Mouse (Mus musculus) hindbrain, postnatal 0 days (tissue): Measurements from ENCODE around the gene Olfr1051. TPM values are rescaled to one million over a fixed set of nuclear protein-coding genes. Genes with fewer than 3 reads are reported as not detected.
"Not testable (repeated sequence)": the region's sequence is repeated elsewhere in the genome, so short reads cannot be mapped to it uniquely, and the experiment has no call there.

Experiments
- ATAC-seq: fragments of 200-750 bp; cut with Nextera tagmentation; 2 replicates; pipeline ENCODE4 v1.8.0; 2017; ENCODE audit warnings: mild to moderate bottlenecking, moderate TSS enrichment, moderate library complexity
- DNase-seq: peaks from one replicate; pipeline ENCODE4 v3.0.0-alpha.2; 2015; ENCODE audit warnings: low spot score
- H3K27ac ChIP-seq: fragments of 300-500 bp; sonication (generic); 2 replicates; pipeline ENCODE4 v1.5.1; 2014; ENCODE audit warnings: mild to moderate bottlenecking
- H3K27me3 ChIP-seq: fragments of 300-500 bp; sonication (generic); 2 replicates; pipeline ENCODE4 v1.6.1; 2014; ENCODE audit warnings: low read length, mixed read lengths; ENCODE audit not compliant: insufficient read depth
- H3K36me3 ChIP-seq: fragments of 300-500 bp; sonication (generic); 2 replicates; pipeline ENCODE4 v1.6.1; 2014; ENCODE audit warnings: low read length, mixed read lengths; ENCODE audit not compliant: insufficient read depth
- H3K4me1 ChIP-seq: fragments of 300-500 bp; sonication (generic); 2 replicates; pipeline ENCODE4 v1.6.1; 2014; ENCODE audit warnings: antibody characterized with exemption, low read length, mixed read lengths; ENCODE audit not compliant: insufficient read depth
- H3K4me2 ChIP-seq: fragments of 300-500 bp; sonication (generic); 2 replicates; pipeline ENCODE4 v1.6.1; 2014; ENCODE audit warnings: low read depth, mild to moderate bottlenecking, low read length, moderate library complexity, mixed read lengths
- H3K4me3 ChIP-seq: fragments of 300-500 bp; sonication (generic); 2 replicates; pipeline ENCODE4 v1.5.1; 2014; ENCODE audit warnings: low read length
- H3K9ac ChIP-seq: fragments of 300-500 bp; sonication (generic); replicated peaks from 2 replicates; pipeline ENCODE4 v1.6.1; 2014; ENCODE audit warnings: mild to moderate bottlenecking, low read length, moderate library complexity, mixed read lengths
- H3K9me3 ChIP-seq: fragments of 300-500 bp; sonication (generic); 2 replicates; pipeline ENCODE4 v1.6.1; 2016; ENCODE audit warnings: low read length, mixed read lengths
- CTCF ChIP-seq: IDR thresholded peaks from 2 replicates; pipeline ENCODE4 v1.5.1; 2016; ENCODE audit warnings: antibody characterized with exemption, control low read depth, low read depth
- WGBS: fragments of 180-500 bp; shearing (Covaris S2); extraction: QIAGEN DNeasy Blood & Tissue Kit; methylation state at CpG from one replicate; pipeline ENCODE4 v1.1.7; 2014; 5-methylcytosine and 5-hydroxymethylcytosine counted together
- polyA plus RNA-seq: library from polyadenylated mRNA; unstranded; fragments of >200 nt; fragmentation: Nextera tagmentation; extraction: Ambion mirVana; gene quantifications from 2 replicates; pipeline ENCODE4 v1.2.1, GENCODE M21; 2015
- total RNA-seq: library from RNA; depleted of rRNA; stranded (reverse); fragments of >200 nt; gene quantifications from 2 replicates; pipeline ENCODE4 v1.2.3, GENCODE M21; 2014; rRNA removed

The Olfr1051 gene
- not detected in 2 replicates for total RNA-seq
- polyA plus RNA-seq: not detected in 2 replicates

GRCm38 (mm10) chr2:86278988-86279387, at the start of gene Olfr1051:
Olfr1051 (minus strand) TSS chr2:86279088.
- not testable (repeated sequence) for H3K36me3 ChIP-seq, H3K4me1 ChIP-seq, H3K27ac ChIP-seq, H3K4me2 ChIP-seq, H3K9ac ChIP-seq, H3K27me3 ChIP-seq, ATAC-seq, H3K9me3 ChIP-seq, DNase-seq, H3K4me3 ChIP-seq

- Histone ChIP-seq H3K27ac (no peak within 1 kb of the TSS), H3K9me3 (no peaks in the 10 kb centered on the region), H3K4me2 (no peak within 1 kb of the TSS), H3K4me3 (no peak within 1 kb of the TSS), H3K4me1 (no peaks in the 10 kb centered on the region), H3K27me3 (no peaks in the 10 kb centered on the region), H3K36me3 (no peaks in the 10 kb centered on the region), H3K9ac (no peak within 1 kb of the TSS)
- no peak for DNase-seq
- ATAC-seq: no peak
- 68% methylated on average over 3 of the region's 3 CpGs for WGBS
- no peak for TF ChIP-seq CTCF
These were observed 36.3 kb upstream of the Olfr1051 start, which contains the start of gene Olfr1053 for GRCm38 (mm10) chr2:86315184-86315583. Olfr1053 (minus strand) TSS chr2:86315284.

- ATAC-seq (no peak), DNase-seq (no peak)
- H3K27ac ChIP-seq: no peak within 1 kb of the TSS
- no peak within 1 kb of the TSS for H3K9ac ChIP-seq
- no peak within 1 kb of the TSS for H3K4me3 ChIP-seq
- H3K4me2 ChIP-seq: no peak within 1 kb of the TSS
- no peaks in the 10 kb centered on the region for H3K27me3 ChIP-seq
- H3K4me1 ChIP-seq: no peaks in the 10 kb centered on the region
- no peaks in the 10 kb centered on the region for H3K9me3 ChIP-seq
- no peak for TF ChIP-seq CTCF
- H3K36me3 ChIP-seq: no peaks in the 10 kb centered on the region
These were observed 13.3 kb upstream of the Olfr1051 start, which contains the start of gene Olfr1052 for GRCm38 (mm10) chr2:86292155-86292554. Olfr1052 (plus strand) TSS chr2:86292455.

GRCm38 (mm10) chr2:86258228-86258627, 20.7 kb downstream of the Olfr1051 start, which contains the start of gene Olfr1049:
Olfr1049 (minus strand) TSS chr2:86258328.
- not testable (repeated sequence) for H3K4me1 ChIP-seq, H3K36me3 ChIP-seq, H3K4me2 ChIP-seq, H3K4me3 ChIP-seq, H3K9ac ChIP-seq, H3K27me3 ChIP-seq, ATAC-seq, H3K27ac ChIP-seq, H3K9me3 ChIP-seq, DNase-seq

GRCm38 (mm10) chr2:86240189-86240588, 38.7 kb downstream of the Olfr1051 start, which contains the start of gene Olfr1048:
Olfr1048 (minus strand) TSS chr2:86240289.
- DNase-seq: no peak
- ATAC-seq: no peak
- Histone ChIP-seq H3K4me2 (no peak within 1 kb of the TSS), H3K9me3 (no peaks in the 10 kb centered on the region), H3K4me1 (no peaks in the 10 kb centered on the region), H3K9ac (no peak within 1 kb of the TSS), H3K4me3 (no peak within 1 kb of the TSS), H3K27me3 (no peaks in the 10 kb centered on the region), H3K27ac (no peak within 1 kb of the TSS), H3K36me3 (no peaks in the 10 kb centered on the region)
- TF ChIP-seq CTCF: no peak

- 98% methylated on average over 1 of the region's 1 CpGs for WGBS
- Histone ChIP-seq H3K4me2 (no peak within 1 kb of the TSS), H3K4me1 (no peaks in the 10 kb centered on the region), H3K4me3 (no peak within 1 kb of the TSS), H3K9ac (no peak within 1 kb of the TSS), H3K27me3 (no peaks in the 10 kb centered on the region), H3K9me3 (no peaks in the 10 kb centered on the region), H3K27ac (no peak within 1 kb of the TSS), H3K36me3 (no peaks in the 10 kb centered on the region)
- no peak for ATAC-seq
- no peak for TF ChIP-seq CTCF
- no peak for DNase-seq
These were observed 47.6 kb downstream of the Olfr1051 start, which contains the start of gene Olfr1047 for GRCm38 (mm10) chr2:86231301-86231700. Olfr1047 (minus strand) TSS chr2:86231401.

Other genes with a start within 250 kb of the Olfr1051 start
- gene Olfr1034, start 233.2 kb downstream of the Olfr1051 start, total RNA-seq: 0.05 TPM in 1 of 2 replicates, not detected in the other
- 0.04 TPM in 1 of 2 replicates, not detected in the other for gene Olfr1034, start 233.2 kb downstream of the Olfr1051 start, polyA plus RNA-seq
- gene Olfr1036, start 205.1 kb downstream of the Olfr1051 start, total RNA-seq: not detected in 2 replicates
- gene Olfr1036, start 205.1 kb downstream of the Olfr1051 start, polyA plus RNA-seq: not detected in 2 replicates
- gene Olfr1037, start 191.7 kb downstream of the Olfr1051 start, total RNA-seq: not detected in 2 replicates
- gene Olfr1037, start 191.7 kb downstream of the Olfr1051 start, polyA plus RNA-seq: not detected in 2 replicates
- gene Olfr1039, start 143.2 kb downstream of the Olfr1051 start, total RNA-seq: not detected in 2 replicates
- not detected in 2 replicates for gene Olfr1039, start 143.2 kb downstream of the Olfr1051 start, polyA plus RNA-seq
- not detected in 2 replicates for gene Olfr1040, start 132.4 kb downstream of the Olfr1051 start, total RNA-seq
- gene Olfr1040, start 132.4 kb downstream of the Olfr1051 start, polyA plus RNA-seq: not detected in 2 replicates
- gene Olfr1042, start 117.2 kb downstream of the Olfr1051 start, total RNA-seq: not detected in 2 replicates
- gene Olfr1042, start 117.2 kb downstream of the Olfr1051 start, polyA plus RNA-seq: not detected in 2 replicates
- not detected in 2 replicates for gene Olfr1043, start 111.6 kb downstream of the Olfr1051 start, total RNA-seq
- not detected in 2 replicates for gene Olfr1043, start 111.6 kb downstream of the Olfr1051 start, polyA plus RNA-seq
- not detected in 2 replicates for gene Olfr1044, start 101.3 kb downstream of the Olfr1051 start, total RNA-seq
- not detected in 2 replicates for gene Olfr1044, start 101.3 kb downstream of the Olfr1051 start, polyA plus RNA-seq
- not detected in 2 replicates for gene Olfr52, start 93.4 kb downstream of the Olfr1051 start, total RNA-seq
- not detected in 2 replicates for gene Olfr52, start 93.4 kb downstream of the Olfr1051 start, polyA plus RNA-seq
- not detected in 2 replicates for gene Olfr1045, start 76.1 kb downstream of the Olfr1051 start, total RNA-seq
- gene Olfr1045, start 76.1 kb downstream of the Olfr1051 start, polyA plus RNA-seq: not detected in 2 replicates
- not detected in 2 replicates for gene Olfr1046, start 59.8 kb downstream of the Olfr1051 start, total RNA-seq
- not detected in 2 replicates for gene Olfr1046, start 59.8 kb downstream of the Olfr1051 start, polyA plus RNA-seq
- not detected in 2 replicates for gene Olfr1047, start 47.7 kb downstream of the Olfr1051 start, total RNA-seq
- not detected in 2 replicates for gene Olfr1047, start 47.7 kb downstream of the Olfr1051 start, polyA plus RNA-seq
- gene Olfr1048, start 38.8 kb downstream of the Olfr1051 start, total RNA-seq: not detected in 2 replicates
- gene Olfr1048, start 38.8 kb downstream of the Olfr1051 start, polyA plus RNA-seq: not detected in 2 replicates
- not detected in 2 replicates for gene Olfr1049, start 20.8 kb downstream of the Olfr1051 start, total RNA-seq
- not detected in 2 replicates for gene Olfr1049, start 20.8 kb downstream of the Olfr1051 start, polyA plus RNA-seq
- gene Olfr1052, start 13.4 kb upstream of the Olfr1051 start, total RNA-seq: 0.37 TPM in 1 of 2 replicates, not detected in the other
- gene Olfr1052, start 13.4 kb upstream of the Olfr1051 start, polyA plus RNA-seq: not detected in 2 replicates
- gene Olfr1053, start 36.2 kb upstream of the Olfr1051 start, total RNA-seq: not detected in 2 replicates
- gene Olfr1053, start 36.2 kb upstream of the Olfr1051 start, polyA plus RNA-seq: not detected in 2 replicates
- gene Olfr1054, start 56.3 kb upstream of the Olfr1051 start, total RNA-seq: not detected in 2 replicates
- not detected in 2 replicates for gene Olfr1054, start 56.3 kb upstream of the Olfr1051 start, polyA plus RNA-seq
- gene Olfr1055, start 71.2 kb upstream of the Olfr1051 start, total RNA-seq: not detected in 2 replicates
- gene Olfr1055, start 71.2 kb upstream of the Olfr1051 start, polyA plus RNA-seq: not detected in 2 replicates
- not detected in 2 replicates for gene Olfr1056, start 83.4 kb upstream of the Olfr1051 start, total RNA-seq
- gene Olfr1056, start 83.4 kb upstream of the Olfr1051 start, polyA plus RNA-seq: not detected in 2 replicates
- not detected in 2 replicates for gene Olfr1057, start 99.3 kb upstream of the Olfr1051 start, total RNA-seq
- gene Olfr1057, start 99.3 kb upstream of the Olfr1051 start, polyA plus RNA-seq: not detected in 2 replicates
- gene Olfr1058, start 109.5 kb upstream of the Olfr1051 start, total RNA-seq: not detected in 2 replicates
- not detected in 2 replicates for gene Olfr1058, start 109.5 kb upstream of the Olfr1051 start, polyA plus RNA-seq
- gene Olfr1061, start 135.0 kb upstream of the Olfr1051 start, total RNA-seq: not detected in 2 replicates
- gene Olfr1061, start 135.0 kb upstream of the Olfr1051 start, polyA plus RNA-seq: not detected in 2 replicates
- gene Olfr1062, start 147.7 kb upstream of the Olfr1051 start, total RNA-seq: not detected in 2 replicates
- not detected in 2 replicates for gene Olfr1062, start 147.7 kb upstream of the Olfr1051 start, polyA plus RNA-seq
- gene Olfr1065, start 171.5 kb upstream of the Olfr1051 start, total RNA-seq: not detected in 2 replicates
- gene Olfr1065, start 171.5 kb upstream of the Olfr1051 start, polyA plus RNA-seq: not detected in 2 replicates
- gene Olfr1066, start 177.2 kb upstream of the Olfr1051 start, total RNA-seq: not detected in 2 replicates
- gene Olfr1066, start 177.2 kb upstream of the Olfr1051 start, polyA plus RNA-seq: not detected in 2 replicates
- gene Olfr228, start 208.3 kb upstream of the Olfr1051 start, total RNA-seq: not detected in 2 replicates
- gene Olfr228, start 208.3 kb upstream of the Olfr1051 start, polyA plus RNA-seq: not detected in 2 replicates
- gene Olfr1076, start 229.4 kb upstream of the Olfr1051 start, total RNA-seq: not detected in 2 replicates
- not detected in 2 replicates for gene Olfr1076, start 229.4 kb upstream of the Olfr1051 start, polyA plus RNA-seq